Mouse (Mus musculus) lung, embryonic 14.5 days (tissue): Measurements from ENCODE around the gene Gpnmb. TPM values are rescaled to one million over a fixed set of nuclear protein-coding genes. Genes with fewer than 3 reads are reported as not detected.

Experiments used
- ATAC-seq: fragments of 200-750 bp; cut with Nextera tagmentation; 2 replicates; pipeline ENCODE4 v1.8.0; 2017; ENCODE audit warnings: mild to moderate bottlenecking, moderate TSS enrichment, moderate library complexity; ENCODE audit not compliant: insufficient read depth
- DNase-seq: peaks from one replicate; pipeline ENCODE4 v3.0.0-alpha.2; 2015
- H3K27ac ChIP-seq: fragments of 300-500 bp; sonication (generic); 2 replicates; pipeline ENCODE4 v1.5.1; 2014; ENCODE audit warnings: low read depth, mild to moderate bottlenecking, moderate library complexity
- H3K27me3 ChIP-seq: fragments of 300-500 bp; sonication (generic); 2 replicates; pipeline ENCODE4 v1.6.1; 2014; ENCODE audit warnings: low read length, control low read depth; ENCODE audit not compliant: insufficient read depth
- H3K36me3 ChIP-seq: fragments of 300-500 bp; sonication (generic); 2 replicates; pipeline ENCODE4 v1.6.1; 2014; ENCODE audit warnings: control low read depth; ENCODE audit not compliant: insufficient read depth
- H3K4me1 ChIP-seq: fragments of 300-500 bp; sonication (generic); 2 replicates; pipeline ENCODE4 v1.6.1; 2014; ENCODE audit warnings: antibody characterized with exemption, control low read depth; ENCODE audit not compliant: insufficient read depth
- H3K4me2 ChIP-seq: fragments of 300-500 bp; sonication (generic); 2 replicates; pipeline ENCODE4 v1.6.1; 2014; ENCODE audit warnings: mild to moderate bottlenecking
- H3K4me3 ChIP-seq: fragments of 300-500 bp; sonication (generic); 2 replicates; pipeline ENCODE4 v1.5.1; 2014; ENCODE audit warnings: low read depth, low read length
- H3K9ac ChIP-seq: fragments of 300-500 bp; sonication (generic); 2 replicates; pipeline ENCODE4 v1.6.1; 2014
- H3K9me3 ChIP-seq: fragments of 300-500 bp; sonication (generic); 2 replicates; pipeline ENCODE4 v1.6.1; 2016; ENCODE audit warnings: low read depth, low read length, control low read depth
- CTCF ChIP-seq: IDR thresholded peaks from 2 replicates; pipeline ENCODE4 v1.5.1; 2016; ENCODE audit warnings: antibody characterized with exemption, low read depth
- WGBS: fragments of 180-500 bp; shearing (Covaris S2); extraction: QIAGEN DNeasy Blood & Tissue Kit; methylation state at CpG from one replicate; pipeline ENCODE4 v1.1.7; 2014; 5-methylcytosine and 5-hydroxymethylcytosine counted together
- polyA plus RNA-seq: library from polyadenylated mRNA; unstranded; fragments of >200 nt; fragmentation: Nextera tagmentation; extraction: Ambion mirVana; gene quantifications from 2 replicates; pipeline ENCODE4 v1.2.1, GENCODE M21; 2014

Gene Gpnmb
- polyA plus RNA-seq: 0.21 and 0.35 TPM in 2 replicates

GRCm38 (mm10) chr6:49036275-49037267, at the start of gene Gpnmb:
TSS of gene Gpnmb (plus strand) at chr6:49036546.
- DNase-seq (peak; percentile 26), ATAC-seq (no peak)
- WGBS: 37% methylated on average over 28 of the region's 28 CpGs
- no peak within 1 kb of the TSS for H3K9ac ChIP-seq
- no peaks in the 10 kb centered on the region for H3K36me3 ChIP-seq
- H3K4me1 ChIP-seq: no peaks in the 10 kb centered on the region
- no peak for TF ChIP-seq CTCF
- H3K4me2 ChIP-seq: peak within 1 kb of the TSS; percentile 45
- no peak within 1 kb of the TSS for H3K27ac ChIP-seq
- H3K9me3 ChIP-seq: no peaks in the 10 kb centered on the region
- 0 out of 2 replicates have a peak within 1 kb of the TSS, but pooled peaks have one; percentile 6 for H3K4me3 ChIP-seq
- 0 out of 2 replicates have a peak, but pooled peaks cover 6% of the 10 kb centered on the region for H3K27me3 ChIP-seq

GRCm38 (mm10) chr6:48989971-48990370, 46.4 kb upstream of the Gpnmb start:
- Histone ChIP-seq H3K27ac (no peak overlapping the region), H3K4me3 (no peak overlapping the region), H3K9ac (no peak overlapping the region), H3K9me3 (no peaks in the 10 kb centered on the region), H3K4me1 (no peaks in the 10 kb centered on the region), H3K27me3 (no peaks in the 10 kb centered on the region), H3K36me3 (no peaks in the 10 kb centered on the region), H3K4me2 (no peak overlapping the region)
- no peak for TF ChIP-seq CTCF
- ATAC-seq: no peak
- 87% methylated on average over 5 of the region's 5 CpGs for WGBS
- no peak for DNase-seq

GRCm38 (mm10) chr6:48991991-48992390, 44.4 kb upstream of the Gpnmb start:
- no peaks in the 10 kb centered on the region for H3K4me1 ChIP-seq
- no peak overlapping the region for H3K4me3 ChIP-seq
- TF ChIP-seq CTCF: no peak
- H3K27ac ChIP-seq: no peak overlapping the region
- 63% methylated on average over 4 of the region's 4 CpGs for WGBS
- H3K27me3 ChIP-seq: no peaks in the 10 kb centered on the region
- H3K9ac ChIP-seq: no peak overlapping the region
- H3K36me3 ChIP-seq: no peaks in the 10 kb centered on the region
- no peak for DNase-seq
- H3K9me3 ChIP-seq: no peaks in the 10 kb centered on the region
- H3K4me2 ChIP-seq: no peak overlapping the region
- no peak for ATAC-seq

GRCm38 (mm10) chr6:48998186-48998585, 38.2 kb upstream of the Gpnmb start:
- TF ChIP-seq CTCF: no peak
- 49% methylated on average over 6 of the region's 6 CpGs for WGBS

GRCm38 (mm10) chr6:48998796-48999195, 37.5 kb upstream of the Gpnmb start:
- 85% methylated on average over 4 of the region's 4 CpGs for WGBS
- Histone ChIP-seq H3K36me3 (no peaks in the 10 kb centered on the region), H3K9me3 (no peaks in the 10 kb centered on the region), H3K9ac (no peak overlapping the region), H3K4me3 (no peak overlapping the region), H3K4me1 (no peaks in the 10 kb centered on the region), H3K27me3 (no peaks in the 10 kb centered on the region), H3K4me2 (no peak overlapping the region), H3K27ac (no peak overlapping the region)
- no peak for TF ChIP-seq CTCF
- ATAC-seq (no peak), DNase-seq (no peak)

More at GRCm38 (mm10) chr6:48998186-48998585, 38.2 kb upstream of the Gpnmb start:
- Histone ChIP-seq H3K4me2 (no peak overlapping the region), H3K36me3 (no peaks in the 10 kb centered on the region), H3K27ac (no peak overlapping the region), H3K27me3 (no peaks in the 10 kb centered on the region), H3K9me3 (no peaks in the 10 kb centered on the region), H3K4me1 (no peaks in the 10 kb centered on the region), H3K4me3 (no peak overlapping the region), H3K9ac (no peak overlapping the region)
- ATAC-seq (no peak), DNase-seq (no peak)

GRCm38 (mm10) chr6:49003381-49003780, 33.0 kb upstream of the Gpnmb start:
- Histone ChIP-seq H3K4me2 (no peak overlapping the region), H3K9ac (no peak overlapping the region), H3K4me3 (no peak overlapping the region), H3K36me3 (no peaks in the 10 kb centered on the region), H3K9me3 (no peaks in the 10 kb centered on the region), H3K27ac (no peak overlapping the region), H3K27me3 (no peaks in the 10 kb centered on the region), H3K4me1 (no peaks in the 10 kb centered on the region)
- DNase-seq (peak; percentile 56), ATAC-seq (no peak)
- TF ChIP-seq CTCF: peak; percentile 60
- WGBS: 30% methylated on average over 4 of the region's 4 CpGs

- Histone ChIP-seq H3K4me1 (no peaks in the 10 kb centered on the region), H3K36me3 (no peaks in the 10 kb centered on the region), H3K9me3 (no peaks in the 10 kb centered on the region), H3K27me3 (no peaks in the 10 kb centered on the region), H3K4me2 (peak overlapping the region; percentile 69), H3K27ac (no peak overlapping the region), H3K4me3 (peak overlapping the region; percentile 32), H3K9ac (no peak overlapping the region; the same call in 1 of the 2 replicates)
- 1% methylated on average over 9 of the region's 9 CpGs for WGBS
- ATAC-seq (peak; percentile 56), DNase-seq (peak; percentile 89)
- TF ChIP-seq CTCF: peak; percentile 88
Measured at GRCm38 (mm10) chr6:49007981-49008380, 28.4 kb upstream of the Gpnmb start.
